Mouse (Mus musculus) cerebellum, adult 11 months (tissue): Measurements from ENCODE around the gene Prdm16.

Source experiments
- DNase-seq: peaks from one replicate; pipeline ENCODE4 v3.0.0; 2022

Prdm16 gene

GRCm38 (mm10) chr4:154636721-154637311, at the start of gene Prdm16:
Gene Prdm16 (minus strand): TSS chr4:154636873.
- no peak for DNase-seq

GRCm38 (mm10) chr4:154683068-154683752, 46.5 kb upstream of the Prdm16 start:
- no peak for DNase-seq

- DNase-seq: no peak
Measured at GRCm38 (mm10) chr4:154682311-154682710, 45.6 kb upstream of the Prdm16 start.

GRCm38 (mm10) chr4:154675441-154676000, 38.8 kb upstream of the Prdm16 start:
- no peak for DNase-seq

GRCm38 (mm10) chr4:154674966-154675365, 38.3 kb upstream of the Prdm16 start:
- DNase-seq: no peak

GRCm38 (mm10) chr4:154674541-154674940, 37.9 kb upstream of the Prdm16 start:
- no peak for DNase-seq

- no peak for DNase-seq
Measured at GRCm38 (mm10) chr4:154673986-154674385, 37.3 kb upstream of the Prdm16 start.

GRCm38 (mm10) chr4:154672027-154672426, 35.4 kb upstream of the Prdm16 start:
- no peak for DNase-seq

- no peak for DNase-seq
Measured at GRCm38 (mm10) chr4:154671232-154671912, 34.7 kb upstream of the Prdm16 start.

- no peak for DNase-seq
Measured at GRCm38 (mm10) chr4:154667767-154668166, 31.1 kb upstream of the Prdm16 start, which contains the start of gene Actrt2. Gene Actrt2 (minus strand): TSS chr4:154667867.

GRCm38 (mm10) chr4:154662681-154663215, 26.1 kb upstream of the Prdm16 start:
- no peak for DNase-seq

GRCm38 (mm10) chr4:154661256-154661655, 24.6 kb upstream of the Prdm16 start:
- DNase-seq: no peak

- no peak for DNase-seq
Measured at GRCm38 (mm10) chr4:154660025-154660424, 23.4 kb upstream of the Prdm16 start.

GRCm38 (mm10) chr4:154655134-154655910, 18.6 kb upstream of the Prdm16 start:
- no peak for DNase-seq

GRCm38 (mm10) chr4:154652494-154652893, 15.8 kb upstream of the Prdm16 start:
- DNase-seq: no peak

GRCm38 (mm10) chr4:154649083-154649747, 12.5 kb upstream of the Prdm16 start:
- no peak for DNase-seq

GRCm38 (mm10) chr4:154642496-154642895, 5.8 kb upstream of the Prdm16 start:
- no peak for DNase-seq

- no peak for DNase-seq
Measured at GRCm38 (mm10) chr4:154641296-154642110, 4.8 kb upstream of the Prdm16 start.

GRCm38 (mm10) chr4:154640443-154641295, 4.0 kb upstream of the Prdm16 start:
- no peak for DNase-seq
